Mouse (Mus musculus) heart, postnatal 25 days (tissue): ENCODE data around the gene Pbx1. TPM values are rescaled to one million over a fixed set of nuclear protein-coding genes. Genes with fewer than 3 reads are reported as not detected.
A peak's percentile ranks its signal among the peaks of the same experiment; 100 is the strongest.

Source experiments
- DNase-seq: peaks from one replicate; pipeline ENCODE4 v3.0.0; 2022; ENCODE audit warnings: low spot score
- intact Hi-C: fragments of 180-260 bp; cut with DNase I; formaldehyde crosslinking; loops from one replicate; pipeline ENCODE4 v1.15.1; 2025
- total RNA-seq, 2 experiments: library from RNA; stranded (reverse); gene quantifications; 2 replicates each; pipeline ENCODE4 v1.2.3; 2021

Pbx1 gene
- total RNA-seq, 2 experiments from 2014 or later = 51.3 to 55.2 TPM

DNA sequence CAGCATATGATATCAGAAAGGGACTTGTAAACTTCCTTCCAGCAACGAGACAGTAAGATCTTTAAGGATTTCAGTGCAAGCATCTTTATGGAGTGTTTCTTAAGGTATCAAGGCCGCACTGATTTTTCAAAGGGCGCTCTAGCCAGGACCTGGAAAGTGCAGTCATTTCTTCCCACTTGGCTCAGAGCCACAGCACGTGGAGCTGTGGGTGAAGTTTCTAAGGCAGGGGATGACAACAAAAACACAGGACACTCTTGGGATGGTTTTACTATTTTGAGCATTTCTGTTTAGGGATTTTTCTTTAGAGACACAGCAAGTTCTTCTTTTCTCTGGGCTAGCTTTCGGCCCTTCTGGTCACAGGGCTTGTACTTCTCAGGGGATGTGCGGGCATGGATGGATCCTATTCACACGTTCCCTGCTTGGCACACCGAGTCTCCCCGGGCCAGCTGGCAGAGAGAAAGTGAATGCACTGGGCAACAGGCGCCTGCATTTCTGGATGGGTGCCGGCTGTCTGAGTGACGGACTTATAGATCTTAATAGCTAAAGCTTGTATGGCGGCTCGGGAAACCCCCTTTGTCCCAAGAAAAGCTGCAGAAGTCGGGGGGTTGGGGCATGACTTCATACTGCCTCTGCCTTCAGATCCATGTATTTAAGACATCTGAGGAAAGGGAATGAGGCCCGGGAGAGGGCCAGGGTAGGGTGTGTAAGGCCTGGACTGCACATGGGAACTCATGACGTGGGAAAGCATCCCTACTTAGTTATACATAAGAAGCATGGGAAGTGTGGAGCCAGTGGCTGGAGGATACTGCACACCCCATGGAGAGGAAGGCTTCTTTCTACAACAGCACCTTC lies 215.9 kb downstream of the Pbx1 start:
- intact Hi-C loops = loop anchor here (2.0 to 10.0 kb wide), 7 partner anchors 71 to 1245 kb away; partner anchors contain the start of gene Pbx1
- DNase-seq = no peak

GRCm38 (mm10) chr1:168215468-168215867 lies 216.6 kb downstream of the Pbx1 start:
- intact Hi-C loops = loop anchor here (2.0 to 10.0 kb wide), 7 partner anchors 72 to 1245 kb away; partner anchors contain the start of gene Pbx1
- DNase-seq = no peak

DNA sequence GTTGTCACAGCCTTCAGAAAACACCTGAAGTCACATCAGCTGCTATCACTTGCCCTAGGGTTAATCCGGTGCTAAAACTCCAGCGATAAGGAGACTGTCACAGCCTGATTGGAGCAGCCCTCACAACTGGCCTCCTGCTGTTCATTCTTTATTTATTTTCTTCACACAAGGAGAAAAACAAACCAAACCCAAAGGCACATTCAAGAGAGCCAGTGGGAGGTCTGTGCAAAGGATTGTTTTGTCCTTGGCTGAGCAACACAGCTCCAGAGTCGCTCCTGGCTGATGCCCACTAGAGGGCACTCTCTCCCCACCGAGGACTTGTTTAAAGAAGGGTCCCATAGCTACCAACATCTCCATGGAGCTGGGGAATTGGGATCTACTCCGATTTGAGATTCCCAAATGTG lies 218.0 kb downstream of the Pbx1 start:
- intact Hi-C loops = loop anchor here (2.0 to 10.0 kb wide), 6 partner anchors 109 to 1247 kb away; no protein-coding TSS in a partner anchor
- DNase-seq = peak; percentile 21

DNA sequence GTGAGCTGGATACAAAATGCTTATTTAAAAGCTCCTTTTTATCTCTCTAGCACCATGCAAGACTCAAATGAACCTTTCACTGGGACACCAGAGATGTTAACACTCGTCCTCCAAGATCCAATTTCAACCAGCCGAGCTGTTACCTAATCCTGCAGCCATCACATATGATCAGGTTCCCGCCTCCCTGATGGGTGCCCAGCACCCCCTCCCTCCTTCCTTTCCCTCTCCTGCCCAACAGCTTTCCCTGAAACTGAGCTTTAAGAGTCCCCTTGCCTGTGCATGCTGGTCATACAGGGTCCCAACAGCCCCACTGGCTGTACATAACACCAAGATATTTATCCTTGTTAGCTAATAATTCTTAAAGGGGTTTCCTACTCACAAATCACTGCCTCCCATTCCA lies 218.5 kb downstream of the Pbx1 start:
- intact Hi-C loops = loop anchor here (5.0 to 10.0 kb wide), 4 partner anchors 119 to 1139 kb away; no protein-coding TSS in a partner anchor
- no peak for DNase-seq

GRCm38 (mm10) chr1:168210401-168210800 lies 221.7 kb downstream of the Pbx1 start:
- DNase-seq = no peak
- intact Hi-C loops = loop anchor here (5.0 to 10.0 kb wide), 4 partner anchors 116 to 1142 kb away; no protein-coding TSS in a partner anchor

DNA sequence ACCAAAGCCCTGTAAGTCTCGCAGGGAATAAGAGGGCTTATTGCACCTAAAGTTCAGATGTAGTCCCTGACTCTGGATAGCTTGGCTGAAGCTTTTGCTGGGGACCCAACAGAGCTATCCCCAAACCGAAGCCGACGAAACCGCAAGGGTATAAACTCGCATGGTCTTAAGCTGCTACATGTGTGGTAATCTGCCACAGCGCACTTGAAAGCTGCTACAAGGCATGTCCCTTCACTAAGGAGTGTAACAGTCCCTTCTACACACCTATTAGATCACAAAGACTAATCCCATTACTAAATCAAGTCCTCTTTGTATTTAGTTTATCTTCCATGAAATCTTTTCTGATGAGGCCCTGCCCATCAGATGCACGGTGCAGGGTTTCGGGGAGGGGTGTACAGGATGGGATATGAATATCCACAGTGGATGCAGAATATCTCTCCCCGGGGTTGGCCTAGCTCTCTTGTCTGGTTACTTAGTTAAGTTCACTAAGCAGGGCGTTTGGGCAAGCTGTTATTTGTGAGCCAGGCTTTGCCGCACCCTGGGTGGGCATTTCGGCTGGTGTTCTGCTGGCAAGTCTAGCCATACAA lies 231.4 kb downstream of the Pbx1 start:
- intact Hi-C loops = no loop called here
- no peak for DNase-seq

DNA sequence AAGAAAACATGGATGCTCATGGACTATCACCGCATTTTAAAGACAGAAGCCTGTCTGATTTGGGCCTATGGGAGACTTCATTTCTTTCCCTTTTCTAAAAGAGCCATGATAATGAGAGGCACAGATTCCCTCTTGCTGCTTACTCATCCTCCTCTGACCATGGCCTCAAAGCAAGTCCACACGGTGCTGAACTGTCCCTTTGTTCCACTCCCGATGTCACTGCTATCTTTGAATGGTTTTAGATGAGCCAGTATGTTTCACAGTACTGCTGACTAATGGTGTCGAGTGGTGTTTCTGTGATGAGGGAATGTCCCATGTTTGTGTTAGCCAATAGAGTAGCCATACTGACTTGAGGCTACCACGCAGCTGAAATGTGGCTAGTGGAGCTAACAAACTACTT lies 233.8 kb downstream of the Pbx1 start:
- intact Hi-C loops = no loop called here

DNA sequence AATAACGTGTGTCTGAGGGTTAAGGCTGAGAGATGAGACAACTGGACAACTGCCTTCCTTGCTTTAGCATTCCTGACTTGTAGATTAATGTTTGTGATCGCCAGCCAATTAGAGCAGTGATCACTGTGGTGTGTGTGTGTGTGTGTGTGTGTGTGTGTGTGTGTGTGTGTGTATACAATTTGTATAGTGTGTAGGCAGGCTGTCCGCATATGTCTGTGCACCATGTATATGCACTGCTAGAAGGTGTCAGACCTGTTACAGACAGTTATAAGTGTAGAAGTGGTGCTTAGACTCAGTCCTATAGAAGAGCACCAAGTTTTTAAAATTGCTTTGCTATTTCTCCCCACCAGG lies 234.2 kb downstream of the Pbx1 start:
- intact Hi-C loops = no loop called here
- no peak for DNase-seq

More for the DNA sequence above, 233.8 kb downstream of the Pbx1 start:
- no peak for DNase-seq

- no peak for DNase-seq
- intact Hi-C loops = no loop called here
These were observed 234.7 kb downstream of the Pbx1 start for GRCm38 (mm10) chr1:168197195-168197907.

- intact Hi-C loops = no loop called here
These were observed 238.7 kb downstream of the Pbx1 start for GRCm38 (mm10) chr1:168193364-168193763.

DNA sequence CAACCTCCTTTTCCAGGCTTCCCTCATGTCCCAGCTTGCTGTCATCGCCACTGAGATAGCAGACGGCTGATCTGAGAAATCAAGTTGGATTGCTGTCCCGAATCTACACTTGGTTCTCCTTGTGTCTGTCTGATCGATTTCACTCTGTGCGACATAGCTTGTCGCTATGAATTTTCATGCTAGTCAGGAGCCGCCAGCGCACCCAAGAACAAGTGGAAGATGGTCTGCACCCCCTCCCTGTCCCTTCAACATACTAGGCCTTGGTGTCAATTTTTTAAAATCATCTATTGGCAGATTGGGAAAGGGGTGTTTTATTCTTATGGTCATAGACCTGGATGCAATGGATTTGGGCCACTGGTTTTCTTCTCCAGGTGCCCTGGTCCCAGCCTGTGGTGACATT lies 249.3 kb downstream of the Pbx1 start:
- intact Hi-C loops = no loop called here
- no peak for DNase-seq

More at GRCm38 (mm10) chr1:168193364-168193763, 238.7 kb downstream of the Pbx1 start:
- no peak for DNase-seq

DNA sequence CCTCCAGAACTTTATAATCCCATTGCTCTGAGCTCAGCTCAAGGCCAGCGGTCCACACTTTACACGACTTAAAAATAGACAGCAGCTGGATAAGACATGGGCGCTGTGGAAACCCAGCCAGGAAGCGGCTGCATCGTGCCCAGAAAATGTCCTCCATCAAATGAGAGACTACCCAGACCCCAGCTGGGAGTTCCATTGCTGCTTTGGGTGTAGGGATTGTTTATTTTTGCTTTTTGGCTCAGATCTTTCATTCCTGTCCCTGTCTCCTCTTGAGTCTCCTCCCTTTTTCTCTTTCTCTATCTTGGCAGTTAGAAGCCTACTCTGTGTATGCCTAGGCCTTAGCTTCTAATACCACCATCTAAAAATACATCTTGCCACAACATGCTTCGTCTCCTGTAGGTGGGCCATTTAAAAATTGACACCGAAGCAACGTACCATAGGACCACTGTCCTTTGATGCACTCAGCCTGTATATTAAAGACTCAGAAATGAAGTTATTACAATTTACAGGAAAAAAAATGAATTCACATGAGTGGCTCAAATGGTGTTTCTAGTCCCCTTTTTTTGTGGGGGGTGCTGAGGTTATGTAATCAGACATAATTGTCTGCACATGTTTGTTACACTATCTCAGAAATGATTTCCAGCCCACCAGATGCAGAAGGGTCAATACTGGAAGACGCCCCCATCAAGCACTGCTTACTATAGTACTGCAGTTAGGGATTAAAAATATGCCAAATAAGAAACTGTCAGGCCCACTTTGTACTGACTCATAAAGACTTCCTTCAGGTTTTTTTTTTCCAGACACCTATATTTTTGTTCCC lies 251.2 kb downstream of the Pbx1 start:
- intact Hi-C loops = no loop called here
- peak; percentile 73 for DNase-seq

DNA sequence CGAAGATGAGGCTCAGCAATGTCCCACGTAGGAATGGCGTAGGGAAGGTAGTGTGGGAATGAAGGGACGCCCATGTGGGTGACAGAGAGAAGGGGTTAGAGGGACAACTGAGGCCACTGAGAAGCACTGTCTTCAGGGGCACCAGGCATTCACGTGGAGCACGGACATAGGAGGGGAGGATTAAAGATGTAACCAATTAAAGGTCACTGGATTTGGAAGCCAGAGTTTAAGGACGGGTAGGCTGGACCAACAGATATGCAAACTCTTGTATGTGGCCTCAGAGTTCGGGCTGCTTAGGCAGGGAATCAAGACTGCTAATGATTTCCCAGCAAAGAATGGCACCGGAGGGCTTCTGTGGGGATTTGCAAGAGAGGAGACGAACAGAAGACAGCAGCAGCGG lies 252.4 kb downstream of the Pbx1 start:
- intact Hi-C loops = no loop called here
- DNase-seq = no peak

DNA sequence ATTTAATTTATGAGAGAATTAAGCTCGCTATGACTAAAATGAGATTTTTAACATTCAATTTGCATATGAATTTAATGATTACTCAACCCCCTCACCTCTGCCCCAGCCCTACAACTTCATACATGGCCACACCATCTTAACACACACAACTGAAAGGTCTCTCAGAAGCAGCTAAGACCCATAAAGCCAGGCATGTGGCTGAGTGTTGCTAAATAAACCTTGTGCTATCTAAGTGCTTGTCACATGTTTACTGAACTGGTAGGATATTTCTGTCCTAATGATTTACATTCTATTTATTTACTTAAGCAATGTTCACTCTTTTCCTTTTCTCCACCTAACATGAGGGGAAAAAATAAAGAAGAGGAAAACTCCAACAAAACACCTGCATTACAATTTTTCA lies 253.5 kb downstream of the Pbx1 start:
- intact Hi-C loops = no loop called here
- DNase-seq = no peak

GRCm38 (mm10) chr1:168175586-168175985 lies 256.5 kb downstream of the Pbx1 start:
- intact Hi-C loops = no loop called here
- no peak for DNase-seq

DNA sequence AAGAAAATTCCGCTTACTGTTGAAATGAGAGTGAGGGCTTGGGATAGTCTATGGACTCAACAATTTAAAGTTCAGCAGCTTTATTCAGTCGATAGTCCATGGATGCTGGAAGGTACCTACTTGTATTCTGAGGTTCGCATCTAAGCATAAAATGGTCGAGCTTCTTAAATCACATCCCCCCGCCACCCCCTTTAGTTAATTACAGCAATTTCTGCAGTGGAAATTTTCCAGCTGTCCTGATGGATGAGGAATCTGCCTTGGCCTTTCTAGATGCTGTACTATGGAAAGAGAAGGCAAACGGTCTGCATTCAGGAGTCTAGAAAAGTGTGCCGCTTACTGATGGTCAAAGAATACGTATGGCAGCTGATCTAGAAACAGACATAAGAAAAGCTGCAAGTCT lies 262.3 kb downstream of the Pbx1 start:
- no peak for DNase-seq
- intact Hi-C loops = no loop called here

- intact Hi-C loops = no loop called here
- DNase-seq = no peak
These were observed 262.9 kb downstream of the Pbx1 start for GRCm38 (mm10) chr1:168169052-168169779.

DNA sequence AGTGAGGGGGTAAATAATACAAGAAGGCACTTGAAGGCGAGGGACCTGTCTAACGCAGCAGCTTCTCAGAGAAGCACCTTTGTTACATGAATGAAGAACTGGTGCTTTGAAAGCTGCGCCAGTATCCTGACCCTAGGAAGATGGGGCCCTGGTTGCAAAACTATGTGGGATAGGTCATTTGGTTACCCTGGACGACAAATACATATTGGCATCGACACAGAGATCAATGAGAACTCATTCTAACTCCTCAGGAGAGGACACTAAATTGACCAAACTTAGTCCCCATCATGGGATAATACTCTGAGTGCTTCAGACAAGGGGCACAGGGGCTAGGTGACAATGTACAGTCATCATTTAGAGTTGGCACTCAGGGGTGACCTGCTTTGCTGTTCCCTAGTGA lies 264.3 kb downstream of the Pbx1 start:
- intact Hi-C loops = no loop called here
- no peak for DNase-seq

GRCm38 (mm10) chr1:168166841-168167240 lies 265.2 kb downstream of the Pbx1 start:
- intact Hi-C loops = no loop called here
- DNase-seq = no peak
